Comparison of ENCODE assay signal across 8 mouse cellular contexts in genomic region chr8:69974194-69974614, GRCm38 (mm10). TPM values are rescaled to one million over a fixed set of nuclear protein-coding genes. Genes with fewer than 3 reads are reported as not detected.
DNase-seq lines count a peak whose midpoint lies in the region; ATAC-seq lines count a peak whose summit lies in the region.

No protein-coding gene starts in this region.

- peak; percentile 94 for ATAC-seq in intestine, embryonic 14.5 days (replicated peaks; ENCODE audit: low FRiP score, low TSS enrichment, low read depth)

- peak overlapping the region; percentile 98 for H3K4me3 ChIP-seq in intestine, embryonic 14.5 days (ENCODE audit: low read depth, low read length)

- H3K27ac ChIP-seq in intestine, embryonic 14.5 days (ENCODE audit: low read depth), result peak overlapping the region; percentile 87; the same call in 1 of the 2 replicates

- WGBS in intestine, embryonic 14.5 days, result under 1% methylated on average over 50 of the region's 50 CpGs

- no peaks in the 10 kb centered on the region for H3K9me3 ChIP-seq in intestine, embryonic 14.5 days (ENCODE audit: control insufficient read depth, low read length)

- peak overlapping the region; percentile 93 for H3K9ac ChIP-seq in intestine, embryonic 14.5 days (ENCODE audit: low read length)

- no peaks in the 10 kb centered on the region for H3K36me3 ChIP-seq in intestine, embryonic 14.5 days (ENCODE audit: control insufficient read depth, insufficient read depth, low read length)

- H3K4me2 ChIP-seq in intestine, embryonic 14.5 days (ENCODE audit: low read length), result peak overlapping the region; percentile 84

- H3K4me1 ChIP-seq in intestine, embryonic 14.5 days (replicated peaks; ENCODE audit: control insufficient read depth, insufficient read depth, low read length), result peaks cover 22% of the 10 kb centered on the region

- H3K27me3 ChIP-seq in intestine, embryonic 14.5 days (replicated peaks; ENCODE audit: control insufficient read depth, insufficient read depth, low read length), result no peaks in the 10 kb centered on the region

- peak; percentile 94 for DNase-seq in adipocyte (ENCODE audit: low spot score)
- peak; percentile 95 for DNase-seq in embryo, embryonic 10 days (ENCODE audit: low spot score)
- peak; percentile 96 for DNase-seq in gastrocnemius, postnatal 14 days
- DNase-seq in intestine, embryonic 14.5 days (ENCODE audit: low spot score), result peak; percentile 99
- DNase-seq in left cerebral cortex, postnatal 14 days (ENCODE audit: low spot score in 2 of 2), result peak; percentile 89
- DNase-seq in mesoderm, embryonic 11.5 days (ENCODE audit: low read depth, low spot score), result peak; percentile 96
- DNase-seq in right cerebral cortex, postnatal 36 days (ENCODE audit: low spot score in 2 of 2), result peak; percentile 84 to 87
- peak; percentile 96 for DNase-seq in yolk sac, embryonic 10.5 days (ENCODE audit: low spot score)

- intact Hi-C loops in gastrocnemius, postnatal 14 days (cut with DNase I; ENCODE audit: low total_unique reads), result no loop called here
- intact Hi-C loops in left cerebral cortex, postnatal 14 days (cut with DNase I), result no loop called here

RNA-seq across cellular contexts. Expression of gene Gatad2a, which starts 22.0 kb away (rescaled TPM):
- 10 to 100 TPM; 31.0 to 35.1 TPM for total RNA-seq in gastrocnemius, postnatal 14 days (2021)
- 51.9 and 57.4 TPM in 2 replicates for polyA plus RNA-seq in intestine, embryonic 14.5 days (2014; fragmentation: Nextera tagmentation; extraction: Ambion mirVana)
- 10 to 100 TPM; 23.1 to 25.2 TPM for total RNA-seq in left cerebral cortex, postnatal 14 days (2021)

Comparison
In these comparisons a context has a peak if more than half of its experiments do, and no peak if none do; other contexts are left out.
1. Peak in every context shown above with its lines: DNase-seq, ATAC-seq, H3K4me3 ChIP-seq and H3K27ac ChIP-seq.